Mouse (Mus musculus): ENCODE measurements around the gene Msh5. TPM values are rescaled to one million over a fixed set of nuclear protein-coding genes. Genes with fewer than 3 reads are reported as not detected.

Msh5 gene
- polyA plus RNA-seq, 1 experiment: 15.5 TPM

DNA sequence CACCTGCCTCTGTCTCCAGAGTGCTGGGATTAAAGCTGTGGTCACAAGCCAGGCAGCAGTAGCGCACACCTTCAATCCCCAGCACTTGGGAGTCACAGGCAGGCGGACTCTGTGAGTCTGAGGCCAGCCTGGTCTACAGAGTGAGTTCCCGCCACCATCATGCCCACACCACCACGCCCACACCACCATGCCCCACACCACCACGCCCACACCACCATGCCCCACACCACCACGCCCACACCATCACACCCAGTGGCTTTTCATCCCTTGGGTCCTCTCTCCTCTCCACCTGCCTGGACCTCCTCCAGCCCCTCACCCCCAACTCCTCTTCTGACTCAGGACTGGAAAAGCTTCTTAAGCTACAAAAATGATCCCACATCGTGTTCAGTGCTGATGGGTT is 14.7 kb downstream of the Msh5 start:
- no peak for DNase-seq
- H3K27me3 ChIP-seq (ENCODE audit: control insufficient read depth, insufficient read depth, low read length): no peaks in the 10 kb centered on the region
- H3K4me1 ChIP-seq (replicated peaks; ENCODE audit: control insufficient read depth, insufficient read depth, low read length): peaks cover 35% of the 10 kb centered on the region
- no peaks in the 10 kb centered on the region for H3K36me3 ChIP-seq (ENCODE audit: control insufficient read depth, insufficient read depth, low read length)
- no peak overlapping the region for H3K27ac ChIP-seq (ENCODE audit: control insufficient read depth, insufficient read depth, low read length)
- TF ChIP-seq CTCF (IDR thresholded peaks at IDR 0.05; ENCODE audit: borderline replicate concordance, control insufficient read depth, extremely low read depth, insufficient read depth, low read length, poor library complexity) (no peak), POLR2A (IDR thresholded peaks at IDR 0.05; ENCODE audit: control insufficient read depth, extremely low read depth, insufficient read depth, low read length, poor library complexity) (no peak)
- 85% methylated on average over 7 of the region's 7 CpGs for WGBS
- no peak overlapping the region for H3K4me3 ChIP-seq (ENCODE audit: control insufficient read depth, insufficient read depth, low read length)

DNA sequence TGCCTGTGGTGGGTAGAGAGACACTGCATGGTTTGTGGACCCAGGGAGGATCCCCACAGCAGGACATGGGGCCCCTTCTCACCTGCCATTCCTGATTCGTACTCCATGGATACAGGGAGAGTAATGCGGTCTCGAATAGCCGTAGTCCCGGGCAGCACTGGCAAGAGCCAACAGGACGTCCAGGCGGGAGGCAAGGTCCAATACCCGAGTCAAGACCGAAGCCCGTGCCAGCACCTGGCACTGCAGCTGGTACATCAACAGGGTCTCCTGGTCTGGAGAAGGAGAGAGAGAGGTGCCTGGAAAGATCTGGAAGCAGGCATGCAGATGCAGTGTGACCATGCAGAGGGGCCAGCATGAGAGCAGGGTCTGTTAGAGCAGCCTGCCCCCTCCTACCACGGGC is 15.3 kb downstream of the Msh5 start:
- no peak for TF ChIP-seq POLR2A (IDR thresholded peaks at IDR 0.05; ENCODE audit: control insufficient read depth, extremely low read depth, insufficient read depth, low read length, poor library complexity)
- no peak for TF ChIP-seq CTCF (IDR thresholded peaks at IDR 0.05; ENCODE audit: borderline replicate concordance, control insufficient read depth, extremely low read depth, insufficient read depth, low read length, poor library complexity)
- no peaks in the 10 kb centered on the region for H3K36me3 ChIP-seq (ENCODE audit: control insufficient read depth, insufficient read depth, low read length)
- H3K27me3 ChIP-seq (ENCODE audit: control insufficient read depth, insufficient read depth, low read length): no peaks in the 10 kb centered on the region
- WGBS: 95% methylated on average over 11 of the region's 11 CpGs
- H3K27ac ChIP-seq (ENCODE audit: control insufficient read depth, insufficient read depth, low read length): no peak overlapping the region
- H3K4me3 ChIP-seq (ENCODE audit: control insufficient read depth, insufficient read depth, low read length): no peak overlapping the region
- DNase-seq: no peak
- H3K4me1 ChIP-seq (replicated peaks; ENCODE audit: control insufficient read depth, insufficient read depth, low read length): peaks cover 38% of the 10 kb centered on the region

DNA sequence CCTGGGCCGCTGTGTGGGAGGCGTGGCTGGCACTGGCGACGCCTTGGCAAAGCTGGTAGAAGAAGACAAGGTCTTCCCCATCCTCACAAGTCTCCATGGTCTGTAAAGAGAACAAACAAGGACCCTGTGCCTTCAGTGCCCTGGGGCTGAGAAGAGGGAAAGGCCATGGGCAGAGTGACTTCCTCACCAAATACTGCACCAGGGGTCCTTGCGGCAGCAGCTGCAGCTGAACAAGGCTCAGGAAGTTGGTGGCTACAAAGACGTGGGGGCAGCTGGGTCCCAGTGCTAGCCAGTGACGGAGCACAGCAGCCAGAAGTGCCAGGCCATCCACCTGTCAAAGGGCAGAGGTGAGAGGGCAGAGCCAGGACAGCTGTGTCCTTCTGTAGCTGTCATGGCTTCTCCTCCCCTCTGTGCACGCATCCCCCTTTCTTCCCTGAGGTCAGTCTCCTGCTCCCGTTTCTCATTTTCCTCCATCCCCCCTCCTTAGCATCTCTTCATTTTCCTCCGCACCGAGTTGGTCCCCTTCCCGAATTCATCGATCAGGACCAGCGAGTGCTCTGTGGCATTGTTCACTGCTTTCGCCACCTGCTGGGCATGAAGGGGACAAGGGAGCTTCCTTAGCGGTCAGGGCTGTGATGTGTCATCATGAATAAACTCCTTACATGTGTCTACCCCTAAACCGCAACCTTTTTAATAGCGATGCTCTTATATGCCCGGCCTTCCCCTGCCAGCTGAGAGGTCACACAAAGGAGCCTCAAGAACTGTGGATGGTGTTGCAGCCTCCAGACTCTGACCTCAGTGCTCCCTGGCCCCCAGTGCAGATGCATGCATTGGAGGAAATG is 16.6 kb downstream of the Msh5 start:
- Histone ChIP-seq H3K4me1 (replicated peaks; ENCODE audit: control insufficient read depth, insufficient read depth, low read length) (peaks cover 39% of the 10 kb centered on the region), H3K27me3 (ENCODE audit: control insufficient read depth, insufficient read depth, low read length) (no peaks in the 10 kb centered on the region), H3K36me3 (ENCODE audit: control insufficient read depth, insufficient read depth, low read length) (no peaks in the 10 kb centered on the region), H3K27ac (ENCODE audit: control insufficient read depth, insufficient read depth, low read length) (peak overlapping the region; percentile 6; the same call in 1 of the 2 replicates), H3K4me3 (ENCODE audit: control insufficient read depth, insufficient read depth, low read length) (peak overlapping the region; percentile 10)
- TF ChIP-seq CTCF (IDR thresholded peaks at IDR 0.05; ENCODE audit: borderline replicate concordance, control insufficient read depth, extremely low read depth, insufficient read depth, low read length, poor library complexity) (peak; percentile 49; the same call in 1 of the 2 replicates), POLR2A (IDR thresholded peaks at IDR 0.05; ENCODE audit: control insufficient read depth, extremely low read depth, insufficient read depth, low read length, poor library complexity) (no peak)
- WGBS: 15% methylated on average over 19 of the region's 19 CpGs
- peak; percentile 38 for DNase-seq

DNA sequence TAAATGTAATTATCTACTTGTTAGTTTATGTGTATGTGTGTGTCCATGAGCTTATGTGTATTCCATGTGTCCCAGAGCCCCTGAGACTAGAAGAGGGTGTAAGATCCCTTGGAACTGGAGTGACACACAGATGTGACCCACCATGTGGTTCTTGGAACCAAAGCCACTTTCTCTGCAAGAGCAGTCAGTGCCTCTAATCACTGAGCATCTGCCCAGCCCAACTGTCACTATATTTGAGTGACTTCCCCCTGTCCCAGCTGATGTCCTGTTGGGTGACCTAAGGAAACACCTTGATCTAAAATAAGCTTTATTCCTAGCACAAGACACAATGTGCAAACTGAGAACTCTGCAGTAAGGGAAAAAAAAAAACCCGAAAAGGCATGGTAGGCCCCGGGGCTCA is 18.2 kb downstream of the Msh5 start:
- no peaks in the 10 kb centered on the region for H3K36me3 ChIP-seq (ENCODE audit: control insufficient read depth, insufficient read depth, low read length)
- WGBS: 48% methylated on average over 2 of the region's 2 CpGs

DNA sequence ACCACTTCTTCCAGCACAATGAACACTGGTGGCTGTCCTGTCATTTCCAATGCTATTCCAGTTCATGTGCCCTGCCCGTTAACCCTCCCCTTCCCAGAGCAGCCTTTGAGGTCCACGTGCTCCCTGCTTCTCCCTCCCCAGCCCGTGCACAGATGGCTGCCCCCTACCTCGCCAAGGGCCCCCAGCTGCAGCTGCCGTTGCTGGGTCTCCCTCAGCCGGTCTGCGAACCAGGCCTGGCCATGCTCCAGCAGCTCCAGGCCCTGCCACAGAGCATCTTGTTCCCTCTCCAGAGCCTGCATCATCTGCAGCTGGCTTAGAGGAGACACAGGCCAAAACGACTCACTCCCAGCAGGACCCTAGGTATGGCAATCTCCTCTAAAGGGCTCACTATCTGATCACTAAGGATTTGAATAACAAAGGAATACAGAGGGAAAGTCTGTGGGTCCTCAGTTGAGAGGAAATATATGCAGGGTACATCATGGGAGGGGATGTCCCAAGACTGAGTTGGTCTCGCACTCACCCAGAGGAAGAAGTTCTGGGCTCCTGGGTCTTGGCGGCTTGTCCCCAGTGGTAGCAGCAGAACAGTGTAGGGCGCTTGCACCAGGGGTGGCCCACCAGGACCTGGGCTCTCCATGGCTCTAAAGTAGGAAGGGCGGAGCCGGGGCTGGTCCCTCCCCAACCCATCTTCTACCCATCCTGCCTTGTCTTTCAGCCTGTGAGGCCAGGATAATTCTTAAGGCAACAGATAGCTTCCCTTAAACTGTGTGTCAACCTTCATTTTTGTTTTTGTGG is 19.1 kb downstream of the Msh5 start, which contains the start of gene Sapcd1:
Gene Sapcd1, minus strand, starts transcription at position 740 of the 792 bp plus-strand sequence.
- 35% methylated on average over 13 of the region's 13 CpGs for WGBS
- DNase-seq: no peak
- no peak within 1 kb of the TSS for H3K27ac ChIP-seq (ENCODE audit: control insufficient read depth, insufficient read depth, low read length)
- TF ChIP-seq CTCF (IDR thresholded peaks at IDR 0.05; ENCODE audit: borderline replicate concordance, control insufficient read depth, extremely low read depth, insufficient read depth, low read length, poor library complexity): no peak
- no peak for TF ChIP-seq POLR2A (IDR thresholded peaks at IDR 0.05; ENCODE audit: control insufficient read depth, extremely low read depth, insufficient read depth, low read length, poor library complexity)
- H3K27me3 ChIP-seq (ENCODE audit: control insufficient read depth, insufficient read depth, low read length): no peaks in the 10 kb centered on the region
- peaks cover 38% of the 10 kb centered on the region for H3K4me1 ChIP-seq (replicated peaks; ENCODE audit: control insufficient read depth, insufficient read depth, low read length)
- no peak within 1 kb of the TSS for H3K4me3 ChIP-seq (ENCODE audit: control insufficient read depth, insufficient read depth, low read length)
- no peaks in the 10 kb centered on the region for H3K36me3 ChIP-seq (ENCODE audit: control insufficient read depth, insufficient read depth, low read length)

More for the DNA sequence above, 18.2 kb downstream of the Msh5 start:
- Histone ChIP-seq H3K4me1 (replicated peaks; ENCODE audit: control insufficient read depth, insufficient read depth, low read length) (peaks cover 38% of the 10 kb centered on the region), H3K4me3 (ENCODE audit: control insufficient read depth, insufficient read depth, low read length) (no peak overlapping the region), H3K27me3 (ENCODE audit: control insufficient read depth, insufficient read depth, low read length) (no peaks in the 10 kb centered on the region), H3K27ac (ENCODE audit: control insufficient read depth, insufficient read depth, low read length) (no peak overlapping the region)
- TF ChIP-seq POLR2A (IDR thresholded peaks at IDR 0.05; ENCODE audit: control insufficient read depth, extremely low read depth, insufficient read depth, low read length, poor library complexity) (no peak), CTCF (IDR thresholded peaks at IDR 0.05; ENCODE audit: borderline replicate concordance, control insufficient read depth, extremely low read depth, insufficient read depth, low read length, poor library complexity) (no peak)
- no peak for DNase-seq

DNA sequence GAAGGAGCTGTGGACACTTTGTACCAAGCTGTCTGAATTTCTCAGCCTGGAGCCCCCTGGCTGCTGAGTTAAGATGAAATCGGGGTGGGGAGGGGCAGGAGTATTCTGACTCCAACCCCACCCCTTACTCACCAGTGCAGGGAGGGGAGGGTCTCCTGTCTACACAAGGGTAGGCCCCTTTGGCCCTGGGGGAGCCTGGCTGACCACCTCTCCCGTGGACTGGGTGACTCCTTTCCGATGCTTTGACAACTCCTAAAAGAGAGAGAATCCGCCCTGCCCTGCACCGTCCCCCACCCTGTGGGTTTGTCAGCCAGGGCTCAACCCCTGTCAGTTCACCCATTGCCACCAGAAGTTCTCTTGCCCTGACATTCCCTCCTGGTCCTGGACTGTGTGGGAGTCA is 20.3 kb downstream of the Msh5 start:
- Histone ChIP-seq H3K4me3 (ENCODE audit: control insufficient read depth, insufficient read depth, low read length) (no peak overlapping the region), H3K36me3 (ENCODE audit: control insufficient read depth, insufficient read depth, low read length) (no peaks in the 10 kb centered on the region), H3K27me3 (ENCODE audit: control insufficient read depth, insufficient read depth, low read length) (no peaks in the 10 kb centered on the region), H3K27ac (ENCODE audit: control insufficient read depth, insufficient read depth, low read length) (no peak overlapping the region), H3K4me1 (replicated peaks; ENCODE audit: control insufficient read depth, insufficient read depth, low read length) (peaks cover 42% of the 10 kb centered on the region)
- WGBS: 99% methylated on average over 5 of the region's 5 CpGs
- no peak for DNase-seq
- TF ChIP-seq POLR2A (IDR thresholded peaks at IDR 0.05; ENCODE audit: control insufficient read depth, extremely low read depth, insufficient read depth, low read length, poor library complexity) (no peak), CTCF (IDR thresholded peaks at IDR 0.05; ENCODE audit: borderline replicate concordance, control insufficient read depth, extremely low read depth, insufficient read depth, low read length, poor library complexity) (no peak)

Data from thymus, adult 2 months (tissue).